Mouse (Mus musculus): ENCODE measurements at regions not wholly inside any gene's neighbourhood (a gene's known extent, or its start where the extent isn't known, plus 50 kb on each side); places are given as distances from the start of the nearest gene placed in this dataset.

DNA sequence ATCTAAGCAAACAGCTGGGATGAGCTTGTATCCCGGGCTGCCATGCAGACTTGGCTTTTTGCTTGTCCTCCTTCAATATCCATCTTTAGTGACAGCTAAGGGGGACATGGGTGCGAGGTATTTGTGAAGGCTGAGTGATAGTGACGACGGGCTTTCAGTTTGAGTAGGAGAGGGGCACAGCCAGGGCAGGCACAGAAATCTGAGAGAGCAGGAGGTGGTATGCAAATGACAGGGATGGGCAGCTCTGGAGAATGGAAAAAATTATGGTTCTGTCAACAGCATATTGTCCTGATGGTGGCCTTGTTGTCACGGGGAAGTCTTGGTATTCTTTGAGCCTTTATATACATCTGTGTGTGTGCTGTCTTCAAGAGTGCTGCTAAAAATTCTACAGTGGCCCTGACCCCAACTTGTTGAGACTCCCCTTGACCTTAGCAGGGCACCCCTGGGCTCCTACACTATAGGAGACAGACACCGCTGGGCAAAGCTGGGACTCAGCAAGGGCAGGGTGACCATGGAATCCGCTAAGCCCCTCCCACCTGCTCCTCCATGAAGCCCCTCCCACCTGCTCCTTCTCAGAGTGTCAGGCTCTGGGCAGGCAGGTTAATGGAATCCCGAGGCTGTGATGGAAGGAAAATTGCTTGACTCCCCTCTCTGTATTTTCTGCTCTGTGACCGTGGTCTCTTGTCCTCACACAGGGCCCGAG lies 156.1 kb downstream of the Matn1 start:
- DNase-seq, result no peak

DNA sequence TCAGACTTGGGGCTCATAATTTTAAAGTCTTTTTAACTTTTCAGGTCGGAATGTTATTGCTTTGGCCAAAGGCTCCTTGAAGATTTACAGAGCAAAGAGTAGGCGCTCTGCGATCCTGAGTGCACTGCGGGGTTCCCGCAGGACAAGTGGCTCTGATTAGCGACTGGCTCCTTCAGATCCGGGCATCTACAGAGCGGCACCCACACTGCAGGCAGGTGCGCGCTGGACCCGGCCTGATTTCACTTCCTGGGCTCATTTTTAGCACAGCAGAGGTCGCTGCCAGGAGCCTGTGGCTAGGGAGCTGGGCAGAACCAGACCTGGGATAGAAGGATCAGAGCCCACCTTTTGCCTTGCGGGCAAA lies 156.6 kb downstream of the Matn1 start:
- no peak for DNase-seq

DNA sequence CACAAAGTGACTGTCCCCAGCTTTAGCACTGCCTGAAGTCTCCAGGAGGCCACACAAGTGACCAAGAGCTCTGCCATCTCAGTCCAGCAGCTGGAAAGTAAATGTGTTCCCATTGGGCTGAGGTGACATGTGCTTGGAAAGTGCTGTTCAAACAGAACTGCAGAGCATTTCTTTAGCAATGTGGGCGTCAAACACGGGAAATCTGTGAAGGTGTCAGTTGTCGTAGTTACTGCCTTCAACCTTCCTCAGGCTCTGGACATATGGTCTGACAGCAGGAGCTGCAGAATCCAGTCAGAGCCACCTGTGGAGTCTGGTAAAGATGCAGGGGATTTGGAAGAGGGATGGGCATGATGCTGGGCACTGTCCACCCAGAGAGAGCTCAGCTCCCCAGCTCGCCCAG lies 158.0 kb downstream of the Matn1 start:
- no peak for DNase-seq

DNA sequence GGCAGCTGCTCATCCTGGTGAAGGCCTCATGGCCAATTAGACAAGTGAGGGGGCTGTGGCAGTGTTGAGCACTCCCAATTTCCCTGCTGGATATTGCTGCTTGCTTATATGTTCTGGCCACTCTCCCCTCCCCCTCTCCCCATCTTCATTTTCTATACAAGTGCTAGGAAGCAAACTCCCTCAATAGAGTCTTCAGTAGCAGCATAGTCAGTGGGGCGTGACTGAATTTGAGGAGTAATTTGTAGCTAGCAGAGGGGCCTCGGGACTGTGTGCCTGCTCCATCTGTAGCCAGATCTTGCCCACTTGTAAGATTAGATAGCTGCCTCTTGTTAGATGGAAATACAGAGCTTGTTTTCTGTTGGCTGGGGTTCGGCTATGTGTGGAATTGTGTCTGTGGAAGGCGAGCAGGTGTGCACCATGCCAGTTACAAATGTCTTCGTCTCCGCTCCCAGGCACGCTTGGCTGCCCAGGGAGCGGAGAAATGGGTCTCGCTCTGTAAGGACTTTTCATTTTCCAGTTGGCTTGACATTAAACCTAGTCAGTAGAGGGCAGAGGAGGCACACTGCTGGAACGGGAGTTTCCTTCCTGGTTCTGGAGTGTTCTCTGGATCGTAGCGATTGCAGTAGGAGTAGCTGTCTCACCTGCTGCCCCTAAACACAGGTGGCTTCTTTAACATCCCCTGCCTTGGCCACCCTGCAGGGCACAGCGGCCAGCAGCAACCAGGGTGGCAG lies 163.1 kb downstream of the Matn1 start:
- DNase-seq, result no peak

DNA sequence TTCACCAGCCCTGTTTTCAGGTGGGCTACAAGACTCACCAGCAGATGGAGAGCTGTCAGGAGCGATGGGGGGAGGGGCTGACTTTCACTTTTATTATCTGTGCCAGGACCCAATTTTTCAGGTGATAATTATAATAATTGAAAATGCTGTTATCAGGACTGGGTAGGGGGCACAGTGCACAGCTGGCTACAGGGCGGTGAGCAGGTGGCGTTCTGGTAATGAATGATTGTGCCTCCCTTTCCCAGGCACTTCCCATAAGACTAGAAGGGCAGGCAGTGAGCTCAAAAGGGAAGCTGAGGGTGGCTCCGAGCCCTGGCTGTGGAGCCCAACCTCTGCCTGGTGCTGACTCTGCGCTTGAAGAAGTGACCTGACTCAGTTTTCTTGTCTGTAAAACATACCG lies 168.4 kb downstream of the Matn1 start:
- DNase-seq, result no peak

DNA sequence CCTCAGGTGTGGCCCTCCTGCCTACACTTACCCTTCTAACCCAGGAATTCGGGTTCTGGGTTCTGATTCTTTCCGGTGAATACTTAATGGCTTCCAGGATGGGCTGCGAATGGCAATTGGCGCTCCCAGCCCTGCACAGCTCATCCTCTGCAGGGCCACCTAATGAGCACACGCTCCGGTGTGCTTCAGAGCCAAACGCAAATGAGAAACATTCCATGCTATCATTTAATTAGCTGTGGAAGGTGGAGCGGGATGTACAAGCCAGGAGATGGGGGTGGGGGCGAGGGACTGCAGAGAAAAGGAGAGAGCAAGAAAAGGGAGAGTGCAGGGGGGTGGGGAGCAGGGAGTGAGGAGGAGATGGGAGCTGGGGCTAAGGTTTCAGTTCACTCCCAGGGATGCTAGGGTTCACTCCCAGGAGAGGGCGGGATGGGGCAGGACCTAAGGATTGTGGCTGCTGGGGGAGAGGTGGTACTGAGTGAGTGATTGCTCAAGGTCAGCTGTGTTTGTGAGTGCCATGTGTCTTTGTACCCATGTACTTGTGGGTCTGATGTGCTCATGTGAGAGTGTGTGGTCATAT lies 169.6 kb downstream of the Matn1 start:
- no peak for DNase-seq

DNA sequence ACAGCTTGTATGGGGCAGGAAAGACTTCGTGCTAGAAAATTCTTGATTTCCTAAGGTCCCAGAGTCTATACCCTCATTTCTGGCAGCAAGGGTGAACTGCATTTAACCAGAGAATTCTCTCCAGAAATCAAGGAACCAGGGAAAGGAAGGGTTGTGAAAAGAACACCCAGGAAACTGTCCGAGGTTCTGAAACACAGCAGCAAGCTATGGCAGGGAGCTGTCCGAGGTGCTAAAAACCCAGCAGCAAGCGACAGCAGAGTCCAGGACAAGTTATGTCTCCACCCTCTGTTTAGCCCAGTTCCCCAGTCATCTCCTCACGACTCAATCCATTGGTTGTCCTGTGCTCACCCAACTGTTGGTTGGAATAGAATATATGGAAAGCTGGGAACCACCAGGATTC lies 171.1 kb downstream of the Matn1 start:
- DNase-seq, result peak in 1 of 2 experiments; percentile 17

DNA sequence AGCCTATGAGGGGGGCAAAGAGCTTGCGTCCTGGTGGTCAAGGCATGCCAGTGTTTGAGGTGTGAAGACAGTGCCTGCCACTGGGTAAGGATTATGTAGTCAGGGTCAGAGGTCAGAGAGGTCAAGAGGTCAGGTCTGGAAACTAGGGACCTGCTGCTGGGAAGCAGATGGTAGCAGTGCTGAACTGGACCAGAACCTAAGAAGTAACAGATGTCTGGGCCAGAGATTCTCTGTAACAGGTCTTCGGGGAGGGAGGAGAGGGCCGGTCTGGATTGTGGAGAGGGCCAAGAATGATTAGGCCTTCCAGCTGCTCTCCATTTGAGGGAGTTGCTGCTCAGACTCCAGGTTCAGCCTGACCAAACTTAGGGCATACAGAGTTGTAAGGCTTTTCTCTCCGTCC lies 174.4 kb downstream of the Matn1 start:
- DNase-seq, result no peak

DNA sequence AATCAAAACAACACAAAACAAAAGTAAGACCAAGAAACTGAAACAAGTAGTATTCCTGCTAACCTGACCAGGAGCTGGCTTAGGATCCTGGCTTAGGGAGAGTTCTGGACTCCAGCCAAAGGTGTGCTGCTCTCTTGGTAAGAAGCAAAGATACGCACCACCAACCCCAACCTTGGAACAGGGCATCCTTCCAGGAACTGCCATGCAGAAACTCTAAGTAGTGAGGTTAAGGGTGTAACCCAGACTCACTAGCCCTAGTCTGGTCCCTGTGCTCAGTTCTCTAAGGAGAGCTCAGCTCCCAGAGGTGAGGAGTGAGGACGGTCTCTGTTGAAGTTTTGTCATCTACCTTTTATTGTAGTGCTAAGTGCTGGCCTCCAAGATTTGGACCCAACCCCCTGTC lies 175.4 kb downstream of the Matn1 start:
- no peak for DNase-seq

DNA sequence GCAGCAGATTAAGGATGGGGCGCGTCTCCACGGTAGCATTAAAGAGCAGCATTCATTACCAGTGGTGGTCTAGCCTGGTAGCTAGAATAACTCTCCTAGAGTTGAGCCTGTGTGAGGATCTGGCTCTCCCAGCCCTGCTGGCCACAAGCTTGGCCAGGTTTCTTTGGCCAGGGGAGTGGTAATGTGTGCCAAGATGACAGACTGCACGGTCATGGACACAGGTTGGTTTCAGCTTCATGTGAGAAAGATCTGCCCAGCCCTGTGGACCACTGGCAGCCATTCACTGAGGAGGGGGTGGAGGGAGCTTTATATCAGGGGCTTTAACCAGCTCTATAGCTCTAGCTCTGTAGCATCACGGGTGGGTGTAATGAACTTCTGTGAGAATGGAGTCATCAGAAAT lies 176.5 kb downstream of the Matn1 start:
- DNase-seq, result no peak

DNA sequence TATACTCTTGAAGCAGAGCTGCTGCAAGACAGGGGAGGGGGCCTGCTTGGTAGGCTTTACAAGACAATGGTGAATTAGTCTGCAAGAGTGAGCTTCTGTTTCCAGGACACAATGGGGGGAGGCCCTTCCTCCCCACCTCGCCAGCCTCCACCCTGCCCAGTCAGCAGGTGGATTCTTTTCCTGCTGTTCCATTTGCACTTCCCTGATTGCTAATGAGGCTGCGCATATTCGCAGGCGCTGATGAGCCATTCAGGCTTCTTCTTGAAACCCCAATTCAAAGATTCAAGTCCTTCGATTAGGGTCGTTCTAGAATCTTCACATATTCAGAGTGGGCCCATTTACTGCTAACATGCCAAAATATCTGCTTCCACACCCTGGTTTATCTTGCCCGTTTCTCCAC lies 181.8 kb downstream of the Matn1 start:
- no peak for DNase-seq

DNA sequence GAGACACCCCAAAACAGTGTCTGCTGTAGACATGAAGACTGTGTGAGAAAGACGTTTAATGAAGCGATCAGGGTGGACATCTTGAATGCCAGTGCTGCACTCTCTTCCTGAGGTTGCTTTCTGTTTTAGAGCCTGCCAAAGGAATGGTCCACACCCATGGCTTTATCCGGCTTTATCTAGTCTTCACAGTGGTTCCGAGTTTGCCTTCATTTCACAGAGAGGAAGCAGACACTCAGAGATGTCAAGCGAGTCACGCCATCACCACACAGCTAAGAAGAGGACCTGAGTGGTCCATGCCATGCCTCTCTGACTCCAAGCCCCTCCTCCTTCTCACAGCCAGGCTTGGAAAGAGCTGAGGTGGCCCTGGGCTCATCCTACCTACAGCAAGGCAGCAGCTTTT lies 182.7 kb downstream of the Matn1 start:
- no peak for DNase-seq

DNA sequence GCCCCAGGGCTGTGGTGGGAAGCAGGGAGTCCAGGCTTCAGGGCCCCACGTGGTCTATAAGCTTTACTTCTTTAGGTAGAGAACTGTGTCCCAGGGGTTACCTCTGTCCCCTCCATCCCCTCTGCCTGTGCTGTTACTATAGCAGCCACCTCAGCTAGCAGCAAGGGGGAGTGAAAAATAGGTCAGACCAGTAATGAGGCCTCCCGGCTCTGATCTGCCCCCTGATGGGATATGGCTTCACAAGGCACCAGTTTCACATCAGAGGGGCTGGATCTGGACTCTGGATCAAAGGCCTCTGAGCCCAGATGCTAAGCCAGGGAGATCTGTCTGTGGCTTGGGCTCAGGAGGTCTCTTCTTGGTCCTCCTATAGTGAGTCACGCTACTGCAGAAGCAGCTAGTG lies 184.5 kb downstream of the Matn1 start:
- DNase-seq, result no peak

DNA sequence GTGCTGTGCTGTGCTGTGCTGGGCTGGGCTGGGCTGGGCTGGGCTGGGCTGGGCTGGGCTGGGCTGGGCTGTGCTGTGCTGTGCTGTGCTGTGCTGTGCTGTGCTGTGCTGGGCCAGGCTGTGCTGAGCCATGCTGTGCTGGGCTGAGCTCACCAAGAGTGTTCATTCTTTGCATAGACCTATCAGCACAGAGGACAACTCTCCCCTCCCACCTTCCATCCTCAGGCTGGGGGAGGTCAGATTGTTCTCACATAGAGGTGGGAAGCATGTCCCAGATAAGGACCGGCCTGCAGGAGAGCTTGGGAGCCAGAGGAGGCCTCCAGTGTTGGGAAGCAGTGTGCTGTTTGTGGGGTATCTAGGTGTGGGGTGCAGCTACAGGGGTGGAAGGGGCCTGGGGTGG lies 188.0 kb downstream of the Matn1 start:
- no peak for DNase-seq

DNA sequence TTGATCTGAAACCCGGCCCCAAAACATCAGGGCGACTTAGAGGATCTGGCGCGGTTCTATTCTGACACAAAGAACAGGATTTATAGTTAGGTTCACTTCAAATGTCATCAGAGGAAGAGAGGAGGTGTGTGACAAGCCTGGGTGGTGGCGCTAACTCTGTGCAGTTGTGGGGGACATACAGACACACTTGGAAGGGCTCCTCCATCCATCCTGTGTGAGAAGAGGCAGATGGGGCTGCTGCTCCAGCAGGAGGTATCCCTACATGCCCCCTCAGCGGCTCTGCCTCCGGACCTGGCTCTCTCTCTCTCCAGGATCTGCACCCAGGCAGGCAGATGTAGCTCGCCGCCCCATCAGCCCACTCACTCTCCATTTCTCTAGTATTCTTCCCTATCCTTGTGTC lies 188.6 kb downstream of the Matn1 start:
- DNase-seq, result no peak

DNA sequence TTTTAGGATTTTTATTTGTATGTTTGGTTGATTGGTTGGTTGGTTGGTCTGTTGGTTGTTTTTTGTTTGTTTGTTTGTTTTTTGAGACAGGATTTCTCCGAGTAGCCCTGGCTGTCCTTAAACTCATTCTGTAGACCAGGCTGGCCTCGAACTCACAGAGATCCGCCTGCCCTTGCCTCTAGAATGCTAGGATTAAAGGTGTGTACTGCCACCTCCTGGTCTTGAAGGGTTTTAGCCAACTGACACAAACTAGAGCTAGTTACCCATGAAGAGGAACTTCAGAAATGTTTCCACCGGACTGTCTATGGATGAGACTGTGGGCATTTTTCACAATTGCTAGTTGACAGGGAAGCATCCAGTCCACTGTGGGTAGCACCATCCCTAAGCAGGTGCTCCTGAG lies 191.7 kb downstream of the Matn1 start:
- no peak for DNase-seq

DNA sequence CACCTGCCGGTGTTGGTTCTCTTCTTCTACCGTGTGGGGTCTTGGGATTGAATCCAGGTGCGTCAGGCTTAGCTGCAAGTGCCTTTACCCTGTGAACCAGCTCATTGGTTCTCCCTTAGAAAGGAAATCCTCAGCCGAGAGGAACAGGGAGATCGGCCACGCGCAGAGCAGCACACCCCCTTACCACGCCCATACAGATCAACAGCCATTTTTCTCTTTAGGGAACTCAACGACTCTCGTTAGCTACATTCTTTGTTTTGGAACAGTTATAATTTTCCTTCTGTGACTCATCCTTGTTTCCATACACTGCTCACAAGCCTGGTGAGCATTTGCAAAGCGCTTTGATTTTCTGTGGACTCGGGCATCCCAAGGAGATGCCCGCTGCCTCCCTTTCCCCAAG lies 194.7 kb downstream of the Matn1 start:
- DNase-seq, result no peak

DNA sequence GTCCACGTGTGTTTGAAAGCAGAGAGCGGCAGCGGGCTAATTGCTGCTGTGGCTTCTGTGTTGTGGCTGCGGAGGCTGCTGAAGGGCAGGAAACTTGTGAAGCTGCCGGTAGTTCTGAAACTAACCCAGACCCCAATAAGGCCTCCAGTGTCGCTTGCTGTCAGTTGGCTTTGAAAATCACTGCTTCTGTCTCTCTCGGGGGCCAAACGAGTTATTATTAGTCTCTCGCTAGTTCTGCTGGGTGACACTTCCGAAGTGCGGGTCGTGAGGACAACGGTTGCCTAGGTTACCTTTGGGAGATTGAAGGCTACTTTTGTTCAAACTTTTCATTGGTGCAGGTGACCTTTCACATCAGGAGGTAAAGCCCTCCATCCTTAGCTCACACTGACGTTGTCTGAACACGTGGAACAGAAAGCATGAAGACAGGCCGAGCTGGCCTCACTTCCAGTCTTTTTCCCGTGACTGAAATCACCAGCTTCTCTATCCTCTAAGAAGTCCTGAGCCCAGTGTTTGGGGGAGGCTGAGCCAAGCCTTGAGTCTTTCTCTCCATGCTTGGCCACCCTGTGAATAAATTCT lies 197.8 kb downstream of the Matn1 start:
- DNase-seq, result no peak

DNA sequence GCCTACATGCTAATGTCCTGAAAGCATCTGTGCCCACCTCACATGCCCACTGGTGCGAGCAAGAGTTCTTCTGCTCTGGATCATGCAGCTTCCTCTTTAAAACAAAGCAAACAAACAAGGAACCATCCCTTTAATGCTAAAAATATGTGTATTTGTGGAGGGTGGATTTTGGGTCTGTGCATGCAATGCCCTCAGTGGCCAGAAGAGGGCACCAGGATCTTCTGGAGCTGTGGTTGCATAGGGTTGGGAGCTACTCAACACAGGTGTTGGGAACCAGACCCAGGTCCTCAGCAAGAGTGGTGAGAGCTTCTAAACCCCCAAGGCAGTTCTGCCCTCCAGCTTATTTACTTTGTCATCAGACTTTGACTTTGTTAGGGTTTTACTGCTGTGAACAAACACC lies 201.3 kb downstream of the Matn1 start:
- DNase-seq, result peak in 1 of 2 experiments; percentile 4

DNA sequence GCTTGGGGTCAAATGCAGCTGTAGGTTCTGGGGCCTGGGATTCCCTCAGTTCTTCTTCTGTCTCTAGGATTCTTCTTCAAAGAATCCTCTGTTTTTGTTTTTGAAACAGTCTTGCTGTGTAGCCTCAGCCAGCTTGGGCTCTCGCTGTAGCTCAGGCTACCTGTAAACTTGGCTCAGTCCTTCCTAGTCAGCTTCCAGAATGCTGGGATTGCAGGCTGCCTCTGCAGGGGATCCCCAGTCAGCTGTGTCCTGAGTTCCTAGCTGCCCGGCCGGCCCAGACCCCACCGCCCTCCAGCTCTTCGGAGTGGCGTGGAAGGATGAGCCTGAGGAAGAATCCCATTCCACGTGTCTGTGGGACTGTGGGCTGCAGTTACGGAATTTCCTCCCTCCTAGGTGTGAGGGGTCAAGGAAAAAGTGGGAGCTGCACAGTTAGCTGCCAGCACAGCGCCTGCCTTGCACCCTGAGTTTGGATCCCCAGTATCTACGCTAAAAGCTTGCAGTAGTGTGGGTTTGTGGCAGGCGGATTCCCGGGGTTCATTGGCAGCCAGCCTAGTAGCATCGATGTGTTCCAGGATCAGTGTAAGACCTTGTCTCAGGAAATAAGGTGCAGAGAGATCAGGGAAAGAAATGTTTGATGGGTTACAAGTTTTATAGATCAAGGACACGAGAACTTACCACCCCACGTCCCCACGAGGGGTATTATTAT lies 204.0 kb downstream of the Matn1 start:
- no peak for DNase-seq

DNA sequence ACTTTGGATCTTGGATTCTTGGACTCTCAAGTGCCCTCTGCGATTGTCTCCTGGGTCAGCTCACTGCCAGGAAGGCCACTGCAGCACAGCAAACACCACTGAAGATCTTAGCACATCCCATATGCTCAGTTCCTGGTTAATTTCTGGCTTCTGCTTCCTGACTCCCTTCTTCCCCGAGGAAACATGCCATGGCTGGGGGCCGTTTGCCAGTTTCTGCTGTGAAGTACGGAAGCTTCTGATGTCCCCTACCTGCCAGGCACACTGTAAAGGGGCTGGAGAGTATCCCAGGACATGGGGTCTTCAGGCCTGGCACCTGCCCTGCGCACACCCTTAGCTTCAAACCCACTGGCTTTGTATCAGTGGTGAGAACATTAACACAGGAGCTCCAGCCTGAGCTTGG lies 205.3 kb downstream of the Matn1 start:
- no peak for DNase-seq

DNA sequence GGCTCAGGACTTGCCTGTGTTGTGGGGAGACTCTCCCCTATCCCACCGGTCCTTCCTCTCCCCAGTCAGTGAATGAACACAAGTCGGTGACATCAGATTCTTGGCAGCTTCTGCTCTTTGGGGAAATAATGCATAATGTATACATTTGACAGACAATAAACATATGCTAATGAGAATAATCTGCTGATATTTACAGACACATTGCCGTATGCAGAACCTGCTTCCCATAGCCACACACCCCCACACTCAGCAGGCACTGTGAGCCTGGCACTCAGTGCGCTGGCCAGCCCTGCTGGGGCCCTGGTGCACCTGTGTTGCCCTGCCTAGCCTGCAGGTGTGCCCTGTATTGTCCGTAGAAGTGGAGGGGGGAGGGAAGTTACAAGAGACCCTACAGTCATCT lies 215.5 kb downstream of the Matn1 start:
- DNase-seq, result no peak

DNA sequence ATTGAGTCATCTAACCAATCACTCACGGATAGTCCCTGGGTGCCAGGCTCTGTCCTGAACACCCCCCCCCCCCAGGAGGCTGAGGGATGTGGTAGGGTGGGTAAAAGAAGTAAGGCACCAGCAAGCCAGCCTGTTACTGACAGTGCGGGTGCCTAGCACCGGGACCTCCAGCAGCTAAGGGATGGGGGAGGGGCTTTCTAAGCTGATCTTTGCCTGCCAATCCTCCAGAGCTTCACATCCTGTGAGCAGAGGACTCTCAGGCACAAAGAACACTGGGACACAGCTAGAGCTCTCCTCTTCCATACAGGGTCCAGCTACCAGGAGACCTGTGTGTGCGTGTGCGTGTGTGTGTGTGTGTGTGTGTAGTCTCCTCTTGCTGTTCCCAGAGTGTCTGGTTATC lies 215.9 kb downstream of the Matn1 start:
- no peak for DNase-seq

DNA sequence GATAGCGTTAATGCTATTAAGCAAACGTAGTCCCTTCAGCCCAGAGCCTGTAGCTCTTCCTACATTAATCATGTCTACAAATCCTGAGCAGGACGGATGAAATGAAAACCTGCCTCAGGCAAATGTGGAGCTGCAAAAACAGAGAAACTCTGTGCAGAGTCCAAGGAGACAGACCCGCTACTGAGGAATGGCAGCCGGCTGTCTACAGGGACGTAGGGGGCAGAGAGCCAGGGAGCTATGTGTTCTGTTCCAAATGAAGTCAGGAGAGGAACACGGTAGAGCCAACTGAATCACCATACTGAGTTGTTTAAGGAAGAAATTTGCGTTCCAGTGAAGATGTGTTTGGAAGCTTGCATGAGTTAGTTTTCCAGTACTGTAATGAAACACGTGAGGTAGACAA lies 217.3 kb downstream of the Matn1 start:
- DNase-seq, result no peak
